Mouse (Mus musculus) liver, adult 2 months (tissue): ENCODE results near the gene Abca9. TPM values are rescaled to one million over a fixed set of nuclear protein-coding genes. Genes with fewer than 3 reads are reported as not detected.

Experiments used
- DNase-seq: peaks from one replicate; pipeline ENCODE4 v3.0.0-alpha.2; 2011; ENCODE audit warnings: low read depth, low spot score; ENCODE audit errors: extremely low read depth
- H3K27ac ChIP-seq: fragments of 200-500 bp; replicated peaks from 2 replicates; pipeline ENCODE4 v1.5.1; 2012; ENCODE audit warnings: low read depth, mild to moderate bottlenecking, control low read depth, inconsistent platforms, low read length; ENCODE audit not compliant: insufficient read depth
- H3K27me3 ChIP-seq: fragments of 200-500 bp; 2 replicates; pipeline ENCODE4 v1.6.1; 2012; ENCODE audit warnings: mild to moderate bottlenecking, moderate library complexity, low read length, inconsistent platforms; ENCODE audit not compliant: control insufficient read depth, insufficient read depth
- H3K36me3 ChIP-seq: fragments of 200-500 bp; 2 replicates; pipeline ENCODE4 v1.6.1; 2012; ENCODE audit warnings: low read length, inconsistent platforms; ENCODE audit not compliant: control insufficient read depth, insufficient read depth
- H3K4me1 ChIP-seq: fragments of 200-500 bp; 2 replicates; pipeline ENCODE4 v1.6.1; 2011; ENCODE audit warnings: low read length; ENCODE audit not compliant: control insufficient read depth, insufficient read depth
- H3K4me3 ChIP-seq: fragments of 200-500 bp; 2 replicates; pipeline ENCODE4 v1.5.1; 2011; ENCODE audit warnings: low read depth, mild to moderate bottlenecking, control low read depth, low read length, moderate library complexity; ENCODE audit not compliant: insufficient read depth
- H3K79me2 ChIP-seq: fragments of 200-500 bp; 2 replicates; pipeline ENCODE4 v1.6.1; 2012; ENCODE audit warnings: inconsistent platforms, mild to moderate bottlenecking, low read length, moderate library complexity; ENCODE audit not compliant: control insufficient read depth, insufficient read depth
- H3K9ac ChIP-seq: fragments of 200-500 bp; 2 replicates; pipeline ENCODE4 v1.6.1; 2012; ENCODE audit warnings: low read depth, mild to moderate bottlenecking, control low read depth, inconsistent platforms, low read length
- CTCF ChIP-seq: fragments of 200-500 bp; IDR thresholded peaks from 2 replicates; pipeline ENCODE4 v1.5.1; 2011; ENCODE audit warnings: low read depth, low read length, control low read depth
- POLR2A ChIP-seq: fragments of 200-500 bp; IDR thresholded peaks from 2 replicates; pipeline ENCODE4 v1.6.1; 2011; ENCODE audit warnings: low read length, control low read depth; ENCODE audit not compliant: insufficient read depth; ENCODE audit errors: extremely low read depth
- WGBS: fragments of 180-500 bp; shearing (Covaris S2); methylation state at CpG from one replicate; pipeline ENCODE4 v1.1.7; 2018; 5-methylcytosine and 5-hydroxymethylcytosine counted together
- polyA plus RNA-seq: library from polyadenylated mRNA; depleted of rRNA; stranded (reverse); fragments of >200 nt; gene quantifications from 2 replicates; pipeline ENCODE4 v1.2.3, GENCODE M21; 2012
- total RNA-seq: library from RNA; depleted of rRNA; stranded (reverse); fragments of >200 nt; gene quantifications from 2 replicates; pipeline ENCODE4 v1.2.3, GENCODE M21; 2014

The Abca9 gene
- total and polyA plus RNA-seq, 2 experiments, result 0.43 to 3.6 TPM

DNA sequence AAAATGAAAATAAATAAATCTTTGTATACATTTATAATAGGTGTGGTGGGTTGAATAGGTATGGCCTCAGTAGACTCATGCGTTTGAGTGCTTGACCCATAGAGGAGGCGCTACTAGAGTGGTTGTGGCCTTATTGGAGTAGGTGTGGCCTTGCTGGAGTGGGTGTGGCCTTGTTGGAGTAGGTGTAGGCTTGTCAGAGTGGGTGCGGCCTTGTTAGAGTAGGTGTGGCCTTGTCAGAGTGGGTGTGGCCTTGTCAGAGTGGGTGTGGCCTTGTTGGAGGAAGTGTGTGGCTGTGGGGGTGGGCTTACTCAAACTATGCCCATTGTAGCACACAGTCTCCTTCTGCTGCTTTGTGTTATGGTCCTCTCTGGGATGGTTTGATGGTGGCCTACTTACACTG is 3.2 kb upstream of the Abca9 start:
- Histone ChIP-seq H3K27ac (no peak overlapping the region), H3K4me1 (no peaks in the 10 kb centered on the region), H3K79me2 (no peaks in the 10 kb centered on the region), H3K36me3 (peaks cover 15% of the 10 kb centered on the region), H3K27me3 (no peaks in the 10 kb centered on the region), H3K4me3 (no peak overlapping the region), H3K9ac (no peak overlapping the region)
- 95% methylated on average over 3 of the region's 3 CpGs for WGBS
- no peak for TF ChIP-seq CTCF
- DNase-seq, result peak; percentile 23

DNA sequence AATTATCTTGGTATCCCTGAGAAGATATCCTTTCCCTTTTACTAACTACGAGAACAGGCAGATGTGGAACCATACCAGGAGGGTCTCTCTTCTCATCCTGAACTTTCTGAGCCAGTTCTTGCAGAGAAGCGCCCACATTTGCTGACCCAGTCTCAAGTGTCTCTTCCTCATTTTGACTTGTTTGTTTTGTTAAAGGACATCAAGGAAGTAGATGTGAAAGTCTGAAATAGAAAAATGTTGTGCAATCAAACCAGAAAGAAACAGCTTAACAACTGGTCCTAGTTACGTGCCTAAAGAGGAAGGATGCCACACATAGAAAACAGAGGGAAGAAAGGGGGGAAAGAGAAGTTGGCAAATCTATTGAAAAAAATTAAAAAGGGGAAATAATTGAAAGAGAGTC is 2.2 kb downstream of the Abca9 start:
- Histone ChIP-seq H3K4me1 (no peaks in the 10 kb centered on the region), H3K27ac (no peak overlapping the region), H3K27me3 (no peaks in the 10 kb centered on the region), H3K79me2 (no peaks in the 10 kb centered on the region), H3K36me3 (no peaks in the 10 kb centered on the region), H3K4me3 (no peak overlapping the region), H3K9ac (no peak overlapping the region)
- WGBS, result 54% methylated on average over 3 of the region's 3 CpGs
- TF ChIP-seq CTCF (no peak), POLR2A (no peak)
- DNase-seq, result peak; percentile 61

DNA sequence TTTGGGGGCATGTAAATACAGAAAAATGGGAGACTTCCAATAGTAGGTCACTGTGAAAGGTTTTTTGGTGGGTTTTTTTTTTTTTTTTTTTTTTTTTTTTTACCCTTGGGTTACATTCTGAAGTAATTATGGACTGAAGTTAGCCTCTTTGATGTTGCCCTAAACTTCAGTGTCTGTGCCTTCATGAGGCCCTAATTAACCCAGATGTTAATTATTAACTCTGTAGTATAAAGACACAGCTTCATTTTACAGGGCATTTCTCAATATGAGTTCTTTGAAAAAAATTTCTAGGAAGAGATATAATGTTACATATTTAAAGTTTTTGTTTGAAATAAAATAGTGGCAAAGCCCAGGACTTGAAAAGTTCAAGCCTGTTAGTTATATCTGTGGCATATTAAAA is 2.6 kb downstream of the Abca9 start:
- no peaks in the 10 kb centered on the region for H3K4me1 ChIP-seq
- H3K79me2 ChIP-seq, result no peaks in the 10 kb centered on the region

DNA sequence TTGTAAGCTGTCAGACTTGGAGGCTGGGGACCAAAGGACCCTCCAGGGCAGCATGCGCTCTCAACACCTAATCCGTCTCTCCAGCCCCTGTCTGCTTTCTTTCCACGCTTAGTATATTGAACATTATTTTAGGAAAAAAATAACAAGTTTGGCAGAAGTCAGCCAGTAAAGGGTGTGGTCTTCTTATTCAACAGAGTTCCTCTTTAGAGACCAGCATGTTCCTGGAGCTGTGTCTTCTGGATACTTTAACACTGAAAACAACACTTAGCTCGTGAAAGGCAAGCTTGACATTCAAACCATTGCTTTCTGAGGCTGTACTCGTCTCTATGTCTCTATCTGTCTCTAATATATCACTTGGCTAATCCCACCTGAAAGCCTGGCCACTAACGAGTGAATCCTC is 10.9 kb downstream of the Abca9 start:
- H3K27me3 ChIP-seq, result no peaks in the 10 kb centered on the region
- H3K27ac ChIP-seq, result no peak overlapping the region
- TF ChIP-seq CTCF (no peak), POLR2A (no peak)
- no peaks in the 10 kb centered on the region for H3K79me2 ChIP-seq
- DNase-seq, result no peak
- WGBS, result 77% methylated on average over 6 of the region's 6 CpGs
- H3K4me3 ChIP-seq, result no peak overlapping the region
- H3K9ac ChIP-seq, result no peak overlapping the region
- H3K4me1 ChIP-seq, result peaks cover 2% of the 10 kb centered on the region
- H3K36me3 ChIP-seq, result no peaks in the 10 kb centered on the region; the same call in 1 of the 2 replicates

More for the DNA sequence above, 2.6 kb downstream of the Abca9 start:
- no peak for DNase-seq
- no peak for TF ChIP-seq POLR2A
- TF ChIP-seq CTCF, result no peak
- Histone ChIP-seq H3K4me3 (no peak overlapping the region), H3K9ac (no peak overlapping the region), H3K36me3 (no peaks in the 10 kb centered on the region), H3K27me3 (no peaks in the 10 kb centered on the region), H3K27ac (no peak overlapping the region)

DNA sequence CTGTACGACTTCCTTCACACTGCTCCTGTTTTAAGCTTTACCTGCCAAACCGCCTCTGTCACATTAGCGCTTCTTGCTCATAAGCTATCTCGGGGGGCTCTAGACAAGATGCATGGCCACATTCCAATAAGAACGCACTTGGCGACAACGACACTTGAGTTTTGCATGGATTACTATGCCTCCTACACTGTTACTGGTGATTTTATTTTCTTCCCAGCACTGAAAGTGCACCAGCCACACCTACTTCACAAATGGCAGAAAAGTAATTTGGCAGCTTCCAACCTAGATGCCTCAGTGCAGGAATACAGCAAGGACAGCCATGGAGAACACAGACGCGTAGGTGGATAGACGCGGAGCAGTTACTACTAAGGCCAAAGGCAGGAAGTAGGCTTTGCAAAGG is 12.0 kb downstream of the Abca9 start:
- peaks cover 2% of the 10 kb centered on the region for H3K4me1 ChIP-seq
- H3K36me3 ChIP-seq, result no peaks in the 10 kb centered on the region; the same call in 1 of the 2 replicates
- no peak overlapping the region for H3K27ac ChIP-seq
- no peaks in the 10 kb centered on the region for H3K79me2 ChIP-seq
- no peak for DNase-seq
- no peaks in the 10 kb centered on the region for H3K27me3 ChIP-seq
- 97% methylated on average over 11 of the region's 11 CpGs for WGBS
- TF ChIP-seq CTCF (no peak), POLR2A (no peak)
- H3K9ac ChIP-seq, result no peak overlapping the region
- no peak overlapping the region for H3K4me3 ChIP-seq

DNA sequence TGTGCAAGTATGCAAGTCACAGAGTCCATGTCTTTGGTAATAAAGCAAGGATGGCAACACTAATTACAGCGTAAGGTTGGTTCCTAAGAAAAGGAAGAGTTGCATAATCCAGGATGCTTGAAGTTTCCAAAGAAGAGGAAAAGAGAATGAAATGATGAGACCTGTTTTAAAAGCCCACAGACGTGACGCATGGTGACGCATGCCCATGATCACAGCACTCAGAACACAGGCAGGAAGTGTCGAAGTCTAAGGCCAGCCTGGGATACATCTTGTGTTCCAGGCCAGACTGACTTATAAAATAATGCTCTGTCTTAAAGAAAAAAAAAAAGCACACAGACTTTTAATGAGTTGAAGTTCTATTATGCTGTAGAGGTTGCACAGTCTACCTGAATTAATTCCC is 20.4 kb downstream of the Abca9 start:
- Histone ChIP-seq H3K79me2 (no peaks in the 10 kb centered on the region), H3K9ac (no peak overlapping the region), H3K36me3 (peaks cover 4% of the 10 kb centered on the region; the same call in 1 of the 2 replicates), H3K27me3 (no peaks in the 10 kb centered on the region), H3K4me3 (no peak overlapping the region), H3K27ac (no peak overlapping the region), H3K4me1 (no peaks in the 10 kb centered on the region; the same call in 1 of the 2 replicates)
- 91% methylated on average over 5 of the region's 5 CpGs for WGBS
- DNase-seq, result no peak
- TF ChIP-seq CTCF, result no peak
